Mouse (Mus musculus) neural tube, embryonic 15.5 days (tissue): Measurements from ENCODE around the gene Pomgnt1. TPM values are rescaled to one million over a fixed set of nuclear protein-coding genes. Genes with fewer than 3 reads are reported as not detected.

Experiments used
- ATAC-seq: fragments of 200-750 bp; cut with Nextera tagmentation; 2 replicates; pipeline ENCODE4 v1.8.0; 2017; ENCODE audit warnings: mild to moderate bottlenecking, moderate TSS enrichment, moderate library complexity; ENCODE audit not compliant: low FRiP score
- H3K27ac ChIP-seq: fragments of 300-500 bp; sonication (generic); replicated peaks from 2 replicates; pipeline ENCODE4 v1.5.1; 2015; ENCODE audit warnings: mild to moderate bottlenecking, inconsistent platforms
- H3K27me3 ChIP-seq: fragments of 300-500 bp; sonication (generic); replicated peaks from 2 replicates; pipeline ENCODE4 v1.6.1; 2015; ENCODE audit warnings: inconsistent platforms
- H3K36me3 ChIP-seq: fragments of 300-500 bp; sonication (generic); 2 replicates; pipeline ENCODE4 v1.6.1; 2015; ENCODE audit warnings: inconsistent platforms
- H3K4me1 ChIP-seq: fragments of 300-500 bp; sonication (generic); 2 replicates; pipeline ENCODE4 v1.6.1; 2015; ENCODE audit warnings: inconsistent platforms
- H3K4me2 ChIP-seq: fragments of 300-500 bp; sonication (generic); 2 replicates; pipeline ENCODE4 v1.6.1; 2015; ENCODE audit warnings: inconsistent platforms, mild to moderate bottlenecking, moderate library complexity
- H3K4me3 ChIP-seq: fragments of 300-500 bp; sonication (generic); replicated peaks from 2 replicates; pipeline ENCODE4 v1.5.1; 2015; ENCODE audit warnings: mild to moderate bottlenecking, inconsistent platforms
- H3K9ac ChIP-seq: fragments of 300-500 bp; sonication (generic); replicated peaks from 2 replicates; pipeline ENCODE4 v1.6.1; 2015; ENCODE audit warnings: mild to moderate bottlenecking, inconsistent platforms
- H3K9me3 ChIP-seq: fragments of 300-500 bp; sonication (generic); replicated peaks from 2 replicates; pipeline ENCODE4 v1.6.1; 2016; ENCODE audit warnings: inconsistent platforms
- WGBS: fragments of 180-500 bp; shearing (Covaris S2); methylation state at CpG from one replicate; pipeline ENCODE4 v1.1.7; 2015; ENCODE audit warnings: mixed read lengths; 5-methylcytosine and 5-hydroxymethylcytosine counted together
- polyA plus RNA-seq: library from polyadenylated mRNA; unstranded; fragments of >200 nt; fragmentation: Nextera tagmentation; extraction: Ambion mirVana; gene quantifications from 2 replicates; pipeline ENCODE4 v1.2.1, GENCODE M21; 2015

Pomgnt1 gene
- polyA plus RNA-seq, 1 experiment from 2014 or later = 66.9 TPM

DNA sequence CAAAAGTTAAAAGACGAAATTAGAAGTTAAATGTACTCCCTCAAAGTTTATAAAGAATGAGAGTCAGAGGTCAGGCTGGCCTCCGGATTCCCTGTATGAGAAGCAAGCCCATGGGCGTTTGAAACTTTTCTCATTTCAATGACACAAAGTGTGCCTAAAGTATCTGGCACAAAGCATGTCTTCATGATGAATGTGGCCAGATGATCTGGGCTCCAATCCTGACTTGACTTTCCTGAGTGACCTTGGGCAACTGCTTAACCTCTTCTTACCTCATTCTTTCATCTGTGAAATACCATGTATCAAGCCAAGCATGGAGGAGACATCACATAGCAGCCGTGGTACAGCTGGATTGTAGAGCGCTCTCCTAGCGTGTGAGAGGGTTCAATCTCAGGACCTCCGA lies 18.6 kb downstream of the Pomgnt1 start:
- Histone ChIP-seq H3K9me3 (no peaks in the 10 kb centered on the region), H3K9ac (no peak overlapping the region), H3K4me2 (no peak overlapping the region), H3K27me3 (no peaks in the 10 kb centered on the region; the same call in 1 of the 2 replicates), H3K27ac (no peak overlapping the region), H3K4me1 (peaks cover 21% of the 10 kb centered on the region), H3K36me3 (no peaks in the 10 kb centered on the region), H3K4me3 (no peak overlapping the region)
- no peak for ATAC-seq
- WGBS = 74% methylated on average over 7 of the region's 7 CpGs

GRCm38 (mm10) chr4:116143317-116143811 lies 19.7 kb downstream of the Pomgnt1 start:
- H3K9ac ChIP-seq = no peak overlapping the region
- 10% methylated on average over 7 of the region's 7 CpGs for WGBS
- no peak for ATAC-seq

DNA sequence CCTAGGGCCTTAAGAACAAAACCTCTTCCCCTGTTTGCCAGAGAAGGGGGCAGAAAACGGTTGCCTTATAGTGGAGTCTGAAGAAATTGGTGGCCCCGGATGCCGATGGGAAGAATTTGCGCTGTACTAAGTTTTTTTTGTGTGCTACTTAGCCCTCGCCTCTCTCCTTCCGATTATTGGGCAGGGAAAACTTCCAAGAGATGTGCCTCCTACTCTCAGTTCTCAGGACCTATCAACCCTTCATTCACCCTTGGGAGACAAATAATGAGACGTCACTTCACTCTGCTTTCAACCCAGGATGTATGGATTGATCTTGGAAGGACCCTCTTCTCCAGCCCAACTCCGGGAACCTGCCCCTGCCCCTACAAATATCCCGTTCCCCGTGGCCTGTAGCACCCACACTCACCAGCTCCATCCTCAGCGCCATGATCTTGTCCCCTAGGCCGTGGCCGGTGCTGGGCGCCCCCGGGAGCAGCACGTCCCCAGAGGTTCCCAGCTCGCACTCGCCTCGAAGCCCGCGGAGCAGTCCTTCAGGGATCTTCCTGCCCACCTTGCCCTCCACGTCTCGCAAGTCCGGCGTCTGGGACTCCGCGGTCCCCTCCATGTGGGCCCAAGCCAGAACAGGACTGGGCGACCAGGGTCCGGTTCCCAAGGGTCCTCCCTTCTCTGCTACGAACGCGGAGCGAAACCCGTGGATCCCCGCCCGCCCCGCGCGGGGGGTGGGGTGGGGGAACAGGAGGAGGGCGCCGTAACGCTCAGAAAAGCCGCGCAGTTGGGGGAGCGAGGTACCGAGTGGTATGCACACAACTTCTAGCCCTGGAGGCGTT lies 20.5 kb downstream of the Pomgnt1 start:
- H3K4me1 ChIP-seq = peaks cover 21% of the 10 kb centered on the region
- H3K4me3 ChIP-seq = peak overlapping the region; percentile 66
- WGBS = under 1% methylated on average over 47 of the region's 47 CpGs
- H3K9ac ChIP-seq = peak overlapping the region; percentile 61
- peak; percentile 71 for ATAC-seq
- H3K36me3 ChIP-seq = no peaks in the 10 kb centered on the region
- no peaks in the 10 kb centered on the region; the same call in 1 of the 2 replicates for H3K27me3 ChIP-seq
- H3K4me2 ChIP-seq = peak overlapping the region; percentile 98
- H3K27ac ChIP-seq = no peak overlapping the region
- H3K9me3 ChIP-seq = no peaks in the 10 kb centered on the region

More at GRCm38 (mm10) chr4:116143317-116143811, 19.7 kb downstream of the Pomgnt1 start:
- Histone ChIP-seq H3K27me3 (no peaks in the 10 kb centered on the region; the same call in 1 of the 2 replicates), H3K4me1 (peaks cover 21% of the 10 kb centered on the region), H3K4me2 (peak overlapping the region; percentile 98), H3K27ac (no peak overlapping the region), H3K9me3 (no peaks in the 10 kb centered on the region), H3K4me3 (peak overlapping the region; percentile 66), H3K36me3 (no peaks in the 10 kb centered on the region)

DNA sequence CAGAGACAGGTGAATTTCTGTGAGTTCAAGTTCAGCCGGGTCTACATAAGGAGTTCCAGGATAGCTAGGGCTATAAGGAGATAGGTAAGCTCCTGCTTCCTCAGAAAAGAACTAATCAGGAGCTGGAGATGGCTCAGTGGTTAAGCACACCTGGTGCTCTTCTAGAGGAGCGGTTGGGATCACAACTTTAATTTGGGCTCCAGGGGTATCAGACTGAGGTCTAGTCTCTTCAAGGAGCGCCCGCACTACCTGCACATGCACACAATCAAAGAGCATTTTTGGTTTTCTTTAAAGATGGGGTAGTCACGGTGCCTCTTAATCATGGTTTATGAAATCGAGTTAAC lies 26.1 kb downstream of the Pomgnt1 start:
- no peaks in the 10 kb centered on the region for H3K27me3 ChIP-seq
- H3K9ac ChIP-seq = peak overlapping the region; percentile 87
- H3K4me1 ChIP-seq = peaks cover 22% of the 10 kb centered on the region
- 23% methylated on average over 6 of the region's 6 CpGs for WGBS
- H3K4me3 ChIP-seq = peak overlapping the region; percentile 68
- no peaks in the 10 kb centered on the region for H3K9me3 ChIP-seq
- peak; percentile 25; the same call in 1 of the 2 replicates for ATAC-seq
- H3K36me3 ChIP-seq = peaks cover 28% of the 10 kb centered on the region
- H3K4me2 ChIP-seq = peak overlapping the region; percentile 64
- peak overlapping the region; percentile 86 for H3K27ac ChIP-seq

DNA sequence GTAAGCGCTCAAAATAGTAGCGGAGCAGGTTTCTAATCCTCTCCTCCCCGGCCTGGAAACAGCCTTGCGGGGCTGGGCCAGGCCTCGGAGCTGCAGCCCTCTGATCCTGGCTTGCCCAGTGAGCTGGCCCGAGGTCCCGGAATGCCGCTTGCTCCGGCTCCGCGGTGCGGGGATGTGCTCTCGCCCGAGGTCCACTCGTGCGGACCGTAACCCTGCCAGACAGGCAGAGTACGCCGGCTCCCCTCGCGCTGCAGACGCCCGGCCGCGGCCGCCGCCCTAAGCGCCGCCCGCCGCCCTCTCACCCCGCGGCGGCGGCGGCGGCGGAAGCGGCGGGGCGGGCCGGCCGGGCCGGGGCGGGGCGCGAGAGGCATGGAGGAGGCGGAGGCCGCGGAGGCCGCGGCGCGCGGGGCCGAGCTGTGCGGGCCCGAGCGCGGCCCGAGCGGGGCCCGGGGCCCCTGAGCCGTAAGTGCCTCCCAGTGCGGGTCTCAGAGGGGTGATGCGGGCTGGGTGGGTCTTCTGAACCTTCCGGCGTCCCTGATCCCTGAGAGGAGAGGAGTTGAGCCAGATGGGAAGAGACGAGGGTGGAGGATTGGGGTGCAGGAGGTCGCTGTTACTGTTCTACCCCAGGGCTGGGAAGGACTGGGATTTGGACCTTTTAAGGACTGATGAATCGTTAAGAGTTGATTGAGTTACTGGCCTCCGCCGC lies 26.7 kb downstream of the Pomgnt1 start:
- Histone ChIP-seq H3K9ac (peak overlapping the region; percentile 87), H3K27ac (peak overlapping the region; percentile 86), H3K36me3 (peaks cover 33% of the 10 kb centered on the region), H3K4me3 (peak overlapping the region; percentile 68), H3K9me3 (no peaks in the 10 kb centered on the region), H3K4me2 (peak overlapping the region; percentile 64), H3K4me1 (peaks cover 21% of the 10 kb centered on the region), H3K27me3 (no peaks in the 10 kb centered on the region)
- under 1% methylated on average over 64 of the region's 73 CpGs for WGBS
- peak; percentile 94 for ATAC-seq

GRCm38 (mm10) chr4:116150862-116151221 lies 27.2 kb downstream of the Pomgnt1 start:
- peak overlapping the region; percentile 87 for H3K9ac ChIP-seq
- H3K4me2 ChIP-seq = peak overlapping the region; percentile 64
- H3K36me3 ChIP-seq = peaks cover 39% of the 10 kb centered on the region
- no peaks in the 10 kb centered on the region for H3K27me3 ChIP-seq
- peaks cover 21% of the 10 kb centered on the region for H3K4me1 ChIP-seq
- ATAC-seq = peak; percentile 4; the same call in 1 of the 2 replicates
- peak overlapping the region; percentile 68 for H3K4me3 ChIP-seq
- H3K27ac ChIP-seq = peak overlapping the region; percentile 86
- 27% methylated on average over 4 of the region's 4 CpGs for WGBS
- H3K9me3 ChIP-seq = no peaks in the 10 kb centered on the region

DNA sequence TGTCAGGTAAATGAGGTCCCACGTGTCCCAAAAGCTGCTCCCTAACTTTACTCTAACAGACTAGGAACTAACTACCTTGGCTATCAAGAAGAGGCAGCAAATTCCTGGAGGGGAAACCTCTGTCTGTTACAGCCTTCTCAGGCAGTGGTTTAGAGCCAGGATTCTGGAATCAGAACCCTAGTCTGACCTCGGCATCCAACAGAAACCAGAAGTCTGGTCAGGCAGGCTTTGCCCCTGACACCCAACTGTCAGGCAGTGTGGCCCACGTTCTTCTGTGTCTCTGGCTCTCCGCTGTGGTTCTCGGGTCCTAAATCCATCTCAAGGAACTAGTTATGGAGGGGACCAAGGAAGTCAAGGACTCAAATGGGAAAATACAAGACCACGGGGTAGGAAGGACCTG lies 27.6 kb downstream of the Pomgnt1 start, which contains the start of gene Lurap1:
Lurap1 (minus strand) TSS at position 101 of the 400 bp plus-strand sequence.
- Histone ChIP-seq H3K4me2 (peak within 1 kb of the TSS; percentile 64), H3K4me3 (peak within 1 kb of the TSS; percentile 68), H3K27ac (peak within 1 kb of the TSS; percentile 86), H3K36me3 (peaks cover 43% of the 10 kb centered on the region), H3K27me3 (no peaks in the 10 kb centered on the region), H3K9me3 (no peaks in the 10 kb centered on the region), H3K4me1 (peaks cover 21% of the 10 kb centered on the region), H3K9ac (peak within 1 kb of the TSS; percentile 87)
- ATAC-seq = no peak
- WGBS = 84% methylated on average over 6 of the region's 6 CpGs

GRCm38 (mm10) chr4:116152702-116153101 lies 29.1 kb downstream of the Pomgnt1 start:
- H3K27ac ChIP-seq = no peak overlapping the region
- peaks cover 21% of the 10 kb centered on the region for H3K4me1 ChIP-seq
- no peak overlapping the region for H3K4me3 ChIP-seq
- WGBS = 93% methylated on average over 15 of the region's 15 CpGs
- no peak overlapping the region for H3K9ac ChIP-seq
- no peaks in the 10 kb centered on the region for H3K27me3 ChIP-seq
- ATAC-seq = no peak
- H3K36me3 ChIP-seq = peaks cover 57% of the 10 kb centered on the region
- no peak overlapping the region for H3K4me2 ChIP-seq
- no peaks in the 10 kb centered on the region for H3K9me3 ChIP-seq

GRCm38 (mm10) chr4:116157882-116158281 lies 34.2 kb downstream of the Pomgnt1 start:
- Histone ChIP-seq H3K4me3 (no peak overlapping the region), H3K9me3 (no peaks in the 10 kb centered on the region), H3K27ac (no peak overlapping the region), H3K4me1 (no peaks in the 10 kb centered on the region), H3K9ac (no peak overlapping the region), H3K36me3 (peaks cover 79% of the 10 kb centered on the region), H3K4me2 (no peak overlapping the region), H3K27me3 (no peaks in the 10 kb centered on the region)
- 92% methylated on average over 2 of the region's 2 CpGs for WGBS
- ATAC-seq = no peak

GRCm38 (mm10) chr4:116159912-116160311 lies 36.3 kb downstream of the Pomgnt1 start:
- H3K9ac ChIP-seq = no peak overlapping the region
- H3K27me3 ChIP-seq = no peaks in the 10 kb centered on the region
- H3K36me3 ChIP-seq = peaks cover 59% of the 10 kb centered on the region
- no peaks in the 10 kb centered on the region for H3K4me1 ChIP-seq
- no peak overlapping the region for H3K4me3 ChIP-seq
- 71% methylated on average over 3 of the region's 3 CpGs for WGBS
- H3K4me2 ChIP-seq = no peak overlapping the region
- H3K9me3 ChIP-seq = no peaks in the 10 kb centered on the region
- ATAC-seq = 0 out of 2 replicates have a peak, but pooled peaks have one; percentile 31
- H3K27ac ChIP-seq = no peak overlapping the region

DNA sequence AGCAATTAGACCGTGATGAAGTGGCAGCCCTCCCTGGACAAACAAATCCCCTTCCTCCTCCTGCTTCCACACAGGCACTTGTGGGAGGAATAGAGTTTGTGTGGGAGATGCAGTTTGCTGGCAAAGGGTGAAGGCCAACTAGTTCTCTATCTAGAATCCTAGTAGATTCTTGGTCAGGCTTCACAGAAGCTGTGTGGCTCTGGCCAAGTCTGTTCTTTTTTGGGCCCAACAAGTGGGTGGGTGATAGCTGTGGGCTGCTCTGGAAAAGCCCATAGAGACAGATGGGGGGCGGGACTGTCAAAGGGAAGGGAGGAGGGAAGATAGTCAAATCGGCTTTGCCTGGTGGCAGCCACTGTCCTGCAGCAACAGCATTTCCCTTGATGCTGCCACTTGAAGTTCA lies 37.1 kb downstream of the Pomgnt1 start:
- Histone ChIP-seq H3K9me3 (no peaks in the 10 kb centered on the region), H3K27ac (no peak overlapping the region), H3K4me1 (no peaks in the 10 kb centered on the region), H3K4me2 (no peak overlapping the region), H3K4me3 (no peak overlapping the region), H3K9ac (no peak overlapping the region), H3K36me3 (peaks cover 50% of the 10 kb centered on the region), H3K27me3 (no peaks in the 10 kb centered on the region)
- no peak for ATAC-seq
- WGBS = 85% methylated on average over 3 of the region's 3 CpGs
